Mouse (Mus musculus): ENCODE results near the gene Synpo2. TPM values are rescaled to one million over a fixed set of nuclear protein-coding genes. Genes with fewer than 3 reads are reported as not detected.

Synpo2 gene
- polyA plus RNA-seq, 1 experiment from 2014 or later, result 5.1 TPM

DNA sequence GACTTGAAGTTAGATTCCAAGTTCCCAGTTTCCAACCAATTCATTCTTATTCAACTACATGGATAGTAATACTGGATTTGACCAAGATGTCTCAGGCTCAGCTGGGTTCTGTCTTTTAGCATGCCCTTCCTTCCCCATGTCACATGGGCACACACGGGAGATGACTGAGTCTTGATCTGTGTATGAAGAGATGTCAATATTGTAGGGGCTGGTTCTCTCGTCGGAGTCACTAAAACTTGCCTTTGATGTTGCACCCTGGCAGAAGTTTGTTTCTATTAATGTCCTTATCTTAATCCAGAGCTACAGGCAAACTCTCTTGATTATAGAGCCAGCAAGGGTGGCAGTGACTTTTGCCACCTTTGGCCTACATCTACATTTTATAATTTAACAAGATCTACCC lies 154.3 kb downstream of the Synpo2 start:
- no peaks in the 10 kb centered on the region for H3K36me3 ChIP-seq (ENCODE audit: insufficient read depth, low read length)
- 91% methylated on average over 3 of the region's 3 CpGs for WGBS
- H3K9me3 ChIP-seq (replicated peaks; ENCODE audit: low read length), result no peaks in the 10 kb centered on the region
- no peaks in the 10 kb centered on the region for H3K4me1 ChIP-seq (replicated peaks; ENCODE audit: insufficient read depth, low read length)
- ATAC-seq (replicated peaks; ENCODE audit: low FRiP score, low read depth) (no peak), DNase-seq (ENCODE audit: low spot score) (no peak)
- no peaks in the 10 kb centered on the region for H3K27me3 ChIP-seq (ENCODE audit: insufficient read depth, low read length)
- H3K4me3 ChIP-seq (replicated peaks; ENCODE audit: low read depth, low read length), result no peak overlapping the region
- H3K27ac ChIP-seq, result no peak overlapping the region
- H3K4me2 ChIP-seq (ENCODE audit: low read length), result no peak overlapping the region
- TF ChIP-seq CTCF (IDR thresholded peaks at IDR 0.05; ENCODE audit: low read depth), result no peak
- H3K9ac ChIP-seq (ENCODE audit: low read depth, low read length), result no peak overlapping the region

DNA sequence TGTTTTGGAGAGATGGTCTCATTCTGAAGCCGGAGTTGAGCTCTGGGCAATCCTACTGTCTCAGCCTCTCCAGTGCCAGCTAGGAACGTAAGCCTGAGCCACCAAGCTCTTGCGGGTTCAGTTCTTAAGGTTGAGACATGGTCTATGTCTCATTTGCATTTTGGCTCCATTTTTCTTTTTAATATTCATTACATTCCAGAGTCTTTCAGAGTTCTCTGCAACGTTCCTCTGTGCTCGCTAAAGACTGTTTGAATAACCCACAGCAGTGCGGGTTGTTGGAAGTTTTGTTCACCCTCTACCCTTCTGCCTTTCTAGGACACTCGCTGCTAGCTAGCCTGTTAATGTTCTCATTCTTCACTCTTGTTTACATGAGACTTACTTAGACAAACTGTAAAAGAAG lies 155.0 kb downstream of the Synpo2 start:
- Histone ChIP-seq H3K4me2 (ENCODE audit: low read length) (no peak overlapping the region), H3K4me3 (replicated peaks; ENCODE audit: low read depth, low read length) (no peak overlapping the region), H3K27me3 (ENCODE audit: insufficient read depth, low read length) (no peaks in the 10 kb centered on the region), H3K27ac (no peak overlapping the region), H3K9me3 (replicated peaks; ENCODE audit: low read length) (no peaks in the 10 kb centered on the region), H3K4me1 (replicated peaks; ENCODE audit: insufficient read depth, low read length) (no peaks in the 10 kb centered on the region), H3K36me3 (ENCODE audit: insufficient read depth, low read length) (no peaks in the 10 kb centered on the region), H3K9ac (ENCODE audit: low read depth, low read length) (no peak overlapping the region)
- no peak for TF ChIP-seq CTCF (IDR thresholded peaks at IDR 0.05; ENCODE audit: low read depth)
- ATAC-seq (replicated peaks; ENCODE audit: low FRiP score, low read depth) (no peak), DNase-seq (ENCODE audit: low spot score) (peak; percentile 27)
- WGBS, result 65% methylated on average over 7 of the region's 7 CpGs

DNA sequence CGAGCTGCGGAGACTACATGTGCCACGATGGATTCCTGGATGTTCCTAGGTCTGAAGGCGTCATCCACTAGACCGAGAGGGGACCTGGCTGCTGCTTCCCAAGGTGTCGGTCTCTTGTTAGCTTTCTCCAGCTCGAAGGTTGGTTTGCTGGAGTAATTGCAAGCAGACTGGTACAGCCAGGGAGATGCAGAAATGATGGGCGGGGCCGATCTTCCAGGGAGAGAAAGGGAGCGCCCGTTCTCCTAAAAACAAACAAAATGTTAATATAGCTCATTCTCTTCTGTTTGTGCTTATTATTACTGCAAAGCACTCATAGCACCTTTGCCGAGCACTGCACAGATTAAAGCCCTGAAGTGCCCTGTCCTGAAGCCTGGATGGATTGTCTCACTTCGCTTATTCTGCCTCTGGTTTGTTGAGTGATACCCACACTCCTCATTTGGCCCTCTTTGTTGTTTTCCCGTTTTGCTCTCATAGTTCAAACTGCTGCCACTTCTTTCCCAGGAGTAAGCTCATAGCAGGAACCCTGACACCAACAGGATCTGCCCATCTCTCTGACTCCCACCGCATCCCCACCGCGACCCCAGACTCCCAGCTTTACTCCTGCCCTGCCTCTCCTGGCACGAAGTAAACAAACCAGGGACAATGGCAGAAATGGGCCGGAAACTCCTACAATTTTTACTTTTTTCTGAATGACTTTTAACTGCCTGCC lies 155.8 kb downstream of the Synpo2 start:
- no peaks in the 10 kb centered on the region for H3K36me3 ChIP-seq (ENCODE audit: insufficient read depth, low read length)
- no peak overlapping the region for H3K9ac ChIP-seq (ENCODE audit: low read depth, low read length)
- ATAC-seq (replicated peaks; ENCODE audit: low FRiP score, low read depth), result no peak
- no peaks in the 10 kb centered on the region for H3K9me3 ChIP-seq (replicated peaks; ENCODE audit: low read length)
- no peaks in the 10 kb centered on the region for H3K27me3 ChIP-seq (ENCODE audit: insufficient read depth, low read length)
- no peak for TF ChIP-seq CTCF (IDR thresholded peaks at IDR 0.05; ENCODE audit: low read depth)
- DNase-seq (ENCODE audit: low spot score), result no peak
- 71% methylated on average over 19 of the region's 19 CpGs for WGBS
- H3K4me3 ChIP-seq (replicated peaks; ENCODE audit: low read depth, low read length), result no peak overlapping the region
- no peak overlapping the region for H3K4me2 ChIP-seq (ENCODE audit: low read length)
- H3K27ac ChIP-seq, result no peak overlapping the region
- no peaks in the 10 kb centered on the region for H3K4me1 ChIP-seq (replicated peaks; ENCODE audit: insufficient read depth, low read length)

DNA sequence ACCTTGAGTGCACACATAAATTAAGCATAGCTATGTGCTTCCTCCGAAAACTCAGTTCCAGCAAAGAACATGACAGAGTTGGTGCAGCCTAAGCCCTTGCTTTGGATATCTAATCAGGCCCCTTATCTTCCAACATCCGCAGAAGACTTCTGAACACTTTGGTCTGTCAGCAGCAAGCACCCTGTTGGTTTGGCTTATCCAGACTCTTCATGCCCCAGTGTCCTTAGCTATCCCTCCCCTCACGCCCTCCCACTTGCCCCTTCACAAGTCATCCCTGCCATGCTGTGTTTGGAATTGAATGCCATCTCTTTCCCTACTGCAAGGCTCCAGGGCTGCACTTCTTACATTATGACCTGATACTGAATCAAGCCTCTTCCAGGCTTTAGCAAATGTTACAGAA lies 160.2 kb downstream of the Synpo2 start:
- no peaks in the 10 kb centered on the region for H3K36me3 ChIP-seq (ENCODE audit: insufficient read depth, low read length)
- no peak overlapping the region for H3K27ac ChIP-seq
- H3K4me2 ChIP-seq (ENCODE audit: low read length), result no peak overlapping the region
- no peaks in the 10 kb centered on the region for H3K9me3 ChIP-seq (replicated peaks; ENCODE audit: low read length)
- no peaks in the 10 kb centered on the region for H3K4me1 ChIP-seq (replicated peaks; ENCODE audit: insufficient read depth, low read length)
- H3K27me3 ChIP-seq (ENCODE audit: insufficient read depth, low read length), result no peaks in the 10 kb centered on the region
- no peak overlapping the region for H3K4me3 ChIP-seq (replicated peaks; ENCODE audit: low read depth, low read length)
- TF ChIP-seq CTCF (IDR thresholded peaks at IDR 0.05; ENCODE audit: low read depth), result no peak
- no peak for DNase-seq (ENCODE audit: low spot score)
- ATAC-seq (replicated peaks; ENCODE audit: low FRiP score, low read depth), result no peak
- 86% methylated on average over 3 of the region's 3 CpGs for WGBS
- H3K9ac ChIP-seq (ENCODE audit: low read depth, low read length), result no peak overlapping the region

DNA sequence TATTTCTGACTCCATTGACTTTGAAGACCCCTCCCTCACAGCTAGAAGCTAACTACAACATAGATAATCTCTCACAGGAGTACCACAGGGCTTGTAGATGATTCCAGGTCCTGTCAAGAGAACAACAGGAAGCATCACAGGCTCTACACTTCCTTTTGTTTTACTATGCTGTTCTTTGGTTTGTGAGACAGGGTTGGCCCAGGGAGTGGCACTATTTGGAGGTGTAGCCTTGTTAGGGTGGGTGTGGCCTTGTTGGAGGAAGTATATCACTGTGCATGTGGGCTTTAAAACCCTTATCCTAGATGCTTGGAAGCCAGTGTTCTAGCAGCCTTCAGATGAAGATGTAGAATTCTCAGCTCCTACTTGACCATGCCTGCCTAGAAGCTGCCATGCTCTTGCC lies 160.9 kb downstream of the Synpo2 start:
- Histone ChIP-seq H3K4me3 (replicated peaks; ENCODE audit: low read depth, low read length) (no peak overlapping the region), H3K4me2 (ENCODE audit: low read length) (no peak overlapping the region), H3K9ac (ENCODE audit: low read depth, low read length) (no peak overlapping the region), H3K4me1 (replicated peaks; ENCODE audit: insufficient read depth, low read length) (no peaks in the 10 kb centered on the region), H3K9me3 (replicated peaks; ENCODE audit: low read length) (no peaks in the 10 kb centered on the region), H3K27me3 (ENCODE audit: insufficient read depth, low read length) (no peaks in the 10 kb centered on the region), H3K27ac (no peak overlapping the region), H3K36me3 (ENCODE audit: insufficient read depth, low read length) (no peaks in the 10 kb centered on the region)
- no peak for TF ChIP-seq CTCF (IDR thresholded peaks at IDR 0.05; ENCODE audit: low read depth)
- no peak for ATAC-seq (replicated peaks; ENCODE audit: low FRiP score, low read depth)
- no peak for DNase-seq (ENCODE audit: low spot score)

DNA sequence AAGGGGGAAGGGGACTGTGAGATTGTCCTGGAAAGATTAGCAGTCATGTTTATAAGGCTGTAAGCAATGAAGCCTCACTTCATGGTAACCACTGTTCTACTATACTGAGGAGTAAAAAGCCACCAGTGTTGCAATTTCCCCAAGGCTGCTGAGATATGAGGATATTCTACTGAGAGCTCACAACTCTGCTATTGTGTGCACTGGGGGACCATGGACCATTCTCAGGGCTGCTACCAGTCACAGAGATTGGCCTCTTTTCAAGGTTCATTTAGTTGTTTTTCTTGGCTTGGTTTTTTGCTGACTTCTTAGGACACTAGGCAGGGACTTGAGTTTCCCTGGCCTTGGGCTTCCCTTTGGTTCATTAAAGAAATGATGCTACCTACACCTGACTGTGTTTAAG lies 162.6 kb downstream of the Synpo2 start:
- ATAC-seq (replicated peaks; ENCODE audit: low FRiP score, low read depth) (no peak), DNase-seq (ENCODE audit: low spot score) (no peak)
- no peaks in the 10 kb centered on the region for H3K36me3 ChIP-seq (ENCODE audit: insufficient read depth, low read length)
- no peaks in the 10 kb centered on the region for H3K9me3 ChIP-seq (replicated peaks; ENCODE audit: low read length)
- no peaks in the 10 kb centered on the region for H3K4me1 ChIP-seq (replicated peaks; ENCODE audit: insufficient read depth, low read length)
- H3K4me3 ChIP-seq (replicated peaks; ENCODE audit: low read depth, low read length), result no peak overlapping the region
- no peaks in the 10 kb centered on the region for H3K27me3 ChIP-seq (ENCODE audit: insufficient read depth, low read length)
- no peak for TF ChIP-seq CTCF (IDR thresholded peaks at IDR 0.05; ENCODE audit: low read depth)
- H3K27ac ChIP-seq, result 0 out of 2 replicates have a peak overlapping the region, but pooled peaks have one; percentile 6
- no peak overlapping the region for H3K4me2 ChIP-seq (ENCODE audit: low read length)
- H3K9ac ChIP-seq (ENCODE audit: low read depth, low read length), result no peak overlapping the region

DNA sequence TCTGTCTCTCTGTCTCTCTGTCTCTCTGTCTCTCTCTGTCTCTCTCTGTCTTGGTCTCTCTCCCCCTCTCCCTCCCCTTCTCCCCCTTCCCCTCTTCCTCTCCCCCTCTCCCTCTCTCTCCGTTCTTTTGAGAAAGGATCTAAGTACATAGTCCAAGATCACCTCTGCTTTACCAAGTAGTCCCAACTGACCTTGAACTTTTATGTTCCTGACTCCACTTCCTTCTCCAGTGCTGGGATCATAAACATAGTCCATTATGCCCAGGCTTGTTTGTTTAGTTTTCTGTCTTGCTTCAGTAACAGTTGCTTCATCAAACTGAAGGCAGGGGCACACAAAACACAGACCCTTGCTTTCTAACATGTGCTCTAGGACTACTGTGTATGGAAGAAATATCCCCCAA lies 163.5 kb downstream of the Synpo2 start:
- Histone ChIP-seq H3K4me3 (replicated peaks; ENCODE audit: low read depth, low read length) (no peak overlapping the region), H3K36me3 (ENCODE audit: insufficient read depth, low read length) (no peaks in the 10 kb centered on the region), H3K9me3 (replicated peaks; ENCODE audit: low read length) (no peaks in the 10 kb centered on the region), H3K9ac (ENCODE audit: low read depth, low read length) (no peak overlapping the region), H3K27ac (0 out of 2 replicates have a peak overlapping the region, but pooled peaks have one; percentile 6), H3K27me3 (ENCODE audit: insufficient read depth, low read length) (no peaks in the 10 kb centered on the region), H3K4me1 (replicated peaks; ENCODE audit: insufficient read depth, low read length) (no peaks in the 10 kb centered on the region), H3K4me2 (ENCODE audit: low read length) (no peak overlapping the region)
- DNase-seq (ENCODE audit: low spot score) (no peak), ATAC-seq (replicated peaks; ENCODE audit: low FRiP score, low read depth) (no peak)
- no CpG with 5 or more reads among the region's 1 CpGs for WGBS
- no peak for TF ChIP-seq CTCF (IDR thresholded peaks at IDR 0.05; ENCODE audit: low read depth)

Data from kidney, postnatal 0 days (tissue).